Mouse (Mus musculus) left cerebral cortex, postnatal 36 days (tissue): Measurements from ENCODE around the gene Fhit. TPM values are rescaled to one million over a fixed set of nuclear protein-coding genes. Genes with fewer than 3 reads are reported as not detected.

Experiments used
- DNase-seq, 2 experiments: peaks; one replicate each; pipeline ENCODE4 v3.0.0; 2021 to 2022; ENCODE audit warnings: low spot score in 2 of 2, mixed read lengths in 1 of 2
- intact Hi-C: fragments of 180-260 bp; cut with DNase I; formaldehyde crosslinking; loops from one replicate; pipeline ENCODE4 v1.15.1; 2025
- total RNA-seq, 2 experiments: library from RNA; stranded (reverse); gene quantifications; 2 replicates each; pipeline ENCODE4 v1.2.3; 2021

Fhit gene
- total RNA-seq, 2 experiments from 2014 or later = 5.3 to 6.2 TPM

GRCm38 (mm10) chr14:10722525-10722924 is 439.3 kb downstream of the Fhit start:
- peak; percentile 16 to 33 for DNase-seq
- intact Hi-C loops = no loop called here

DNA sequence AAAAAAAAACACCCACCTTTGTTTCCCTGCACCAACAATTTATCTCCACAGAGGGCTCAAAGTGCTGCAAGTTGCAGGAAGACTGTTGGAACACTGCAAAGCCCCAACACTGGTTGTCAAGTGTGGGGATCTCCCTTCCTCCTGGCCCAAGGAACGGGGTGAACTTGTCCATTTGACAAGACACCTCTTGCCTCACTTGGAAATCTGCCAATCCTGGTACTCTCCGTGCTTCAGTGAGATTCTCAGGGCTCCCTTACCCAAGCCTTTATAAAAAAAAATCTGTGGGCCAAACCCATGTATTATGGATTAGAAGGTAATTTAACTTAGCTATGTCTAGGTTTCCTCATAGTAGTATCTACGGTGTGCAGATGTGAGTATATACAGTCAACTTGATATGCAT is 448.9 kb downstream of the Fhit start:
- intact Hi-C loops = no loop called here
- no peak for DNase-seq

DNA sequence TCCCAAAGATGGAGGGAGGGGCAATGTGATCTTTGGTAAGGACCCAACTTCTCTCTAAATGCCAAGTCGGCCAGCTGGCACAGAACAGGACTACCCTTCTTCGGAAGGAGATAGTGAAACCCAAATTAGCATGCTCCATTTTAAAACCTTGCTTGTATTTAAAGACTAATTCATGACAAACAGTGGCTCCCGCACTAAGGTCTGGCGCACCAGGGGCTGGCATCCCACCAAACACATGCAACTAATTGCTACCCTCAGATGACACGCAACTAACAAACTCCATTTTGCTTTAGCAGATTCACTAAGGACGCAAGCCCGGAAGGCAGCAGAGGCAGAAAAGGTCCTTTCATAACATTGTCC is 449.3 kb downstream of the Fhit start:
- intact Hi-C loops = no loop called here
- DNase-seq = peak; percentile 6 to 7

- DNase-seq = no peak
- intact Hi-C loops = no loop called here
Observed at GRCm38 (mm10) chr14:10711841-10712521, 449.9 kb downstream of the Fhit start.

- intact Hi-C loops = no loop called here
- DNase-seq = no peak
Observed at GRCm38 (mm10) chr14:10710796-10711311, 451.0 kb downstream of the Fhit start.

- intact Hi-C loops = no loop called here
Observed at GRCm38 (mm10) chr14:10701707-10702106, 460.1 kb downstream of the Fhit start.

GRCm38 (mm10) chr14:10680041-10680440 is 481.8 kb downstream of the Fhit start:
- intact Hi-C loops = no loop called here
- DNase-seq = no peak

More at GRCm38 (mm10) chr14:10701707-10702106, 460.1 kb downstream of the Fhit start:
- DNase-seq = no peak

DNA sequence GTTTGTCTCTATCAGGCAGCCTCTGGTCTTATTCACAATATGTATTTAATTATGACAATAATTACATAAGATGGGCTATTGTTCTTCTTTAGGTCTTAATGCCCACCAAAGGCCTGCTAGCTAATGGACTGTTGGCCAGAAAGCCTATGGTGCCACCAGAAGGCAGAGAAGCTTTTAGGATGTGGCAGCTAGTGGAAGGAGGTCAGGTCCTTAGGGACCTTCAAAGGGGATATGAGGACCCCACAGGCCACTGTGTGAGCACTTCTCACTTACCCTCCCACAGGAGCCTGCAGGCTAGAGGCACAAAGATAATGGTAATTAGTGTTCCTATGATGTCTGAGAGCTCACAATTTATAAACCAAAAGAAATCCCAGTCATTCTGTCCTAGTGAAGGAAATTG is 482.2 kb downstream of the Fhit start:
- no peak for DNase-seq
- intact Hi-C loops = no loop called here

DNA sequence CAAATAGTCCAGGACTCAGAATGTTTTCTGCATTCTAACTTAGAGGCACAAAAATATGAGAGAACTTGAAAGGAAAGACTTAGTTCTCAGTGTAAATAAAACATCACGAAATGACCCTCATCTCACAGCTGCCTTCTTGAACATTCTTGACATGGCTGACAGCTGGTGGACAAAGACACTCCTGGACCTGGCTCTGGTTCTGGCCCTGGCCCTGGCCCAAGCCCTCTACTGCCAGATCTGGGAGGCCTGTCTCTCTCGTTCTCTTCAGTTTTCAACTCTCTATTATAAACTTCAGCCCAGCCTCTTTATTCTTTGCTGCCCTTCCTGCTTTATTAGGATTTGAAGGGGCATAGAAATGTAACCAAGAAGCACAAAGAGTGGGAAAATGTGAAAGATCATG is 484.2 kb downstream of the Fhit start:
- intact Hi-C loops = no loop called here
- no peak for DNase-seq

- intact Hi-C loops = no loop called here
- no peak for DNase-seq
Observed at GRCm38 (mm10) chr14:10660247-10660646, 501.6 kb downstream of the Fhit start.

- DNase-seq = no peak
- intact Hi-C loops = no loop called here
Observed at GRCm38 (mm10) chr14:10659326-10659725, 502.5 kb downstream of the Fhit start.

DNA sequence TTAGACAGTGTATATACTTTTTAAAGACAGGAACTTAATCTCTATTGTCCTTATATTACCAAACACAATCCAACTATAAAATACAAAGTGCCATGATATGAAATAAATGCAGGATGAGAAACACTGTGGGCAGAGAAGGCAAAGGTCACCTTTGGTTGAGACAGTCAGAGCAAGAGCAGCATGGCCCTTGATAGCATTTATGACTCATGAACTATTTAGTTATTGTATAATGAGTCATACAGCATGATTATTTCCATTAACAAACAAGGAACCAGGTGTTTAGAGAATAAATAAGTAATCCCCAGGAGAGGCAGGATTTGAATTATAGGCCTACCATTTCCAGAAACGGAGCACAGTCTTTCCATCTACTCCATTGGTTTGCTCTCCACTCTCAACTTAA is 503.6 kb downstream of the Fhit start:
- DNase-seq = no peak
- intact Hi-C loops = no loop called here

GRCm38 (mm10) chr14:10657364-10657763 is 504.5 kb downstream of the Fhit start:
- DNase-seq = no peak
- intact Hi-C loops = no loop called here

- intact Hi-C loops = no loop called here
- no peak for DNase-seq
Observed at GRCm38 (mm10) chr14:10655842-10656241, 506.0 kb downstream of the Fhit start.

DNA sequence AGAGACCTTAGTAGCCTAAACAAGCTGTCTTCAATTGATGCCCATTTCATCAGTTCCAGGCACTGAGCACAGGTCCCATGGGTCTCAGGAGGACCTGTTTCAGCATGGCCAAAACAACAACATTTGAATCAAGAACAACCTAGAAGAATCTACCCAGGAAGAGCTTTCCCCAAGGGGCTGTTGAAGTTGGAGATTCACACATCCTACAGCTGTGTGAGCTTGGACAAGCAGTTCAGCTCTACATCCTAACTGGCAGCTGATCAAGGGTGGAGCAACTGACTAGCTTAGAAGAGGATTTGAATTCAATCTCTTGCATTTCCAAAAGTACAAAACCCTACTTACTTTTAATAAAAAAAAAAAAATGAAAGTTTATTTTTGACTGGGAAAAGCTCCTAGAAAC is 514.0 kb downstream of the Fhit start:
- intact Hi-C loops = no loop called here
- DNase-seq = no peak

DNA sequence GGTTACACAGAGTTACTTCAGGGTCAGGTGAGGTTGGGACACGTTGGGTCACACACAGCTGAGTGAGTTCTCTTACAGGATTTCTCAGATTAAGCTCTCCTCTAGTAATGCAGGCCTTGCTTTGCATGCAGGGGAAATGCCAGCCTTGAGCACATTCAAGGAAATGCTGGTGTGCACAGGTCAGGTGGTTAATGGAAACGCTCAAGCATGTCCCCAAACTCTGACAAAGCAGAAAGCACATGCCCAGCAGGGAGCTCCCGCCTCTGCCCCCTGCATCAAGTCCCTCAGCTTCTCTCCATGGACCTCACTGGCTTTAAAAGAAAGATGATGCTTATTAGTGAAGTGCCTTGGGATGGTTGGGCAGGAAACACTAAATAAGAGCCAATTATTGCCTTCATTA is 530.1 kb downstream of the Fhit start:
- intact Hi-C loops = no loop called here

DNA sequence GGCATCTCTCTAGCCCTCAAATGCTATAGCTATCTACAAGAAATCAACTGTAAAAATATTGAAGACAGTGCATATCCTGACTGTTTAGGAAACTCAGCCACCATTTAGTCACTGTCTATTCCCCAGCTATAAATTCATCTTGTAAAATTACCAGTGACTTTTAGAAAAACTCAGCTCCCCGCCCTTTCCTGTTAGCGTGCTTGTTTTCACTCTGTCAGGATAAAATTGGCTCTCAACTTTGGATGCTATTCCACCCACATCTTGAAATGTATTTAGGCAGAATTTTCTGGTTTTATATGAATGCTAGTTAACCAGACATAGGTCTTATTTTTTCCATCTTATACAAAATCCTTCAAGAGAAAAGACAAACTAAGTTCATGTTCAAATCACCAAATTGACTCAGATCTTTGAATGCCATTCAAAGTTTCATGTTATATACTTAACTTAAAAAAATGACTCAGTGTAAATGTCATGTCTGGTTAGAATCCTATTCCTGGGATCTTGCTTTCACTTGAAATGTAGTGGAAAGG is 530.9 kb downstream of the Fhit start:
- DNase-seq = peak in 1 of 2 experiments; percentile 10
- intact Hi-C loops = no loop called here

More for the DNA sequence above, 530.1 kb downstream of the Fhit start:
- DNase-seq = no peak

DNA sequence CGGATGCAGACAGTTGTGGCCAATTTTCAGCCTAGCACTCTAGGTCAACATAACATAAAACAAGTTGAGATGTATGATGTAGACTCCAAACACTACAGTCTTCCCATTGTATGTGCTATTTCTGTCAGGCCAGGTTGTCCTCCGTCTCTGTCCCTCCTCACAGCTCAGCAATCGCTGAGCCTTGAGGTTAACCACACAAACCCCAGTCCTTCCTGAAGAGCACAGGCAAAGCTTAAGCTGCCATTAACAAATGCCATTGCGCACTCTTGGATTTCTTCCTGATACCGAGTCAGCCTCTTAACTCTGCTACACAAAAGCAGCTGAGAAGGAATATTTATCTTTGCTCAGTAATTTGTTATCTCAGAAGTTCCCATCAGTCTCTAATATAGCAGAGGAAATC is 568.4 kb downstream of the Fhit start:
- no peak for DNase-seq
- intact Hi-C loops = no loop called here

DNA sequence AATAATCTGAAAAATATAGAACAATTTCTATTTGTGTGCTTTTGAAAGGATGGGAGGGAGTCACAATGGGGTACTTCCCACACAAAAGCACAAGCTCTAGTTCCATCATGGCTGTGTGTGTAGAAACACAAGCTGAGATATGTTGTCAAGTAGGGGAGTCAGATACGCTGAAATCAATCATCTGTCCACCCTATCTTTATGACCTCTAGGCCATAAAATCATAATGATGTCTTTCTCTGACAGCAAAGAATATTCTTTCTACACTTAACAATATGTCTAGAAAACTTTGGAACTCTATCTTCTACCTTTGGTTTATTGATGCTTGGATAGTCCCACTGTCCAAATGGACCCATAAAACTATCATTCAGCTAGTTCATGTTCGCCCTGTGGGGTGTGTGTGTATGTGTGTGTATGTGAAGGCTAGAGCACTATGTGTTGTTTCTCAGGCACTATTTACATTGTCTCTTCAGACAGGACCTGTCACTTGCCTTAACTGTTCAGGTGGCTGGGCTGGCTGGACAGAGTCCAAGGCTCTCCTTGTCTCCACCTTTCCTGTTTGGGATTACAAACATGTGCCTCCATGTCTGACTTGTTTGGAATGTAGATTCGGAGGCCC is 592.8 kb downstream of the Fhit start:
- no peak for DNase-seq
- intact Hi-C loops = no loop called here

GRCm38 (mm10) chr14:10567771-10568170 is 594.1 kb downstream of the Fhit start:
- no peak for DNase-seq
- intact Hi-C loops = no loop called here

DNA sequence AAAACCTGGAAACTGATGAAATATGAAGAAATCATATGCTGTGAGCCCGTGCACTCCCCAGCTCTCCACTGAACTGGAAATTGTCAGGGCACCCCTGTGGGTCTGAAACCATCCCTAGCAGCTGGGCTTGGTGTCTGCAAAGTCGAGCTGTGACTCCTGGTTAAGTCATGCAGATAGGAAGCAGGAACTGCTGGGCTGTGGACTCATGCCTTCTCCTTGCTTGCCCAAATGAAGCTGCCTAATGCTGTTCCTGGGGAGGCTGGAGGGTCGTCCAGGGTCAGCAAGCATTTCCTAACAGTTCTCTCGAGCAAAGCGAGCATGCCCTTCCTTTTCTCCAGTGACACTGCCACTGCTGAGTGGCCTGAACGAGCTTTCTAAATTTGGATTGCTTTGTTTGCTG is 607.1 kb downstream of the Fhit start:
- intact Hi-C loops = no loop called here
- no peak for DNase-seq
